Mouse (Mus musculus): ENCODE data around the gene Eddm3b.
"Not testable (repeated sequence)": the region's sequence is repeated elsewhere in the genome, so short reads cannot be mapped to it uniquely, and the experiment has no call there.

Eddm3b gene

GRCm38 (mm10) chr14:51142568-51142967, 28.3 kb downstream of the Eddm3b start:
- no peak for DNase-seq (ENCODE audit: low spot score in 2 of 2)

- peak; percentile 20 to 33 for DNase-seq (ENCODE audit: low spot score in 2 of 2)
These were observed 29.1 kb downstream of the Eddm3b start for GRCm38 (mm10) chr14:51143287-51143686.

GRCm38 (mm10) chr14:51143937-51144336, 29.7 kb downstream of the Eddm3b start:
- no peak for DNase-seq (ENCODE audit: low spot score in 2 of 2)

- DNase-seq (ENCODE audit: low spot score in 2 of 2), result no peak
These were observed 30.2 kb downstream of the Eddm3b start for GRCm38 (mm10) chr14:51144451-51144850.

GRCm38 (mm10) chr14:51145521-51145920, 31.3 kb downstream of the Eddm3b start:
- peak in 1 of 2 experiments; percentile 13 for DNase-seq (ENCODE audit: low spot score in 2 of 2)

GRCm38 (mm10) chr14:51146685-51147084, 32.5 kb downstream of the Eddm3b start, which contains the start of gene Rnase1:
Gene Rnase1, minus strand, starts transcription at chr14:51146785.
- DNase-seq (ENCODE audit: low spot score in 2 of 2), result no peak

GRCm38 (mm10) chr14:51148006-51148405, 33.8 kb downstream of the Eddm3b start:
- no peak for DNase-seq (ENCODE audit: low spot score in 2 of 2)

- DNase-seq (ENCODE audit: low spot score in 2 of 2), result no peak
These were observed 34.9 kb downstream of the Eddm3b start for GRCm38 (mm10) chr14:51149164-51149563.

GRCm38 (mm10) chr14:51150206-51150831, 36.1 kb downstream of the Eddm3b start:
- DNase-seq (ENCODE audit: low spot score in 2 of 2), result no peak

GRCm38 (mm10) chr14:51152249-51152870, 38.1 kb downstream of the Eddm3b start:
- no peak for DNase-seq (ENCODE audit: low spot score in 2 of 2)

- no peak for DNase-seq (ENCODE audit: low spot score in 2 of 2)
These were observed 42.0 kb downstream of the Eddm3b start for GRCm38 (mm10) chr14:51156056-51156735.

GRCm38 (mm10) chr14:51156736-51157068, 42.5 kb downstream of the Eddm3b start:
- DNase-seq (ENCODE audit: low spot score in 2 of 2), result no peak

GRCm38 (mm10) chr14:51157072-51157471, 42.8 kb downstream of the Eddm3b start:
- no peak for DNase-seq (ENCODE audit: low spot score in 2 of 2)

GRCm38 (mm10) chr14:51161976-51162375, 47.8 kb downstream of the Eddm3b start, which contains the start of gene Rnase2b:
Gene Rnase2b, plus strand, starts transcription at chr14:51162260.
- not testable (repeated sequence) for DNase-seq (ENCODE audit: low spot score in 2 of 2)

- DNase-seq (ENCODE audit: low spot score in 2 of 2), result not testable (repeated sequence)
These were observed 49.1 kb downstream of the Eddm3b start for GRCm38 (mm10) chr14:51163323-51163722.

GRCm38 (mm10) chr14:51165435-51165834, 51.2 kb downstream of the Eddm3b start:
- DNase-seq (ENCODE audit: low spot score in 2 of 2), result no peak

- DNase-seq (ENCODE audit: low spot score in 2 of 2), result no peak
These were observed 51.8 kb downstream of the Eddm3b start for GRCm38 (mm10) chr14:51166068-51166467.

Data from right cerebral cortex, adult 2 months (tissue).